Mouse (Mus musculus) lung, postnatal 0 days (tissue): ENCODE measurements around the gene Usp9x.

Experiments
- CTCF ChIP-seq: IDR thresholded peaks from 2 replicates; pipeline ENCODE4 v1.5.1; 2016; ENCODE audit warnings: antibody characterized with exemption, mild to moderate bottlenecking
- EP300 ChIP-seq: IDR thresholded peaks from 2 replicates; pipeline ENCODE4 v1.6.1; 2016; ENCODE audit warnings: antibody characterized with exemption, mild to moderate bottlenecking, control low read depth

GRCm38 (mm10) chrX:13085621-13086020 is 14.3 kb downstream of the Usp9x start:
- TF ChIP-seq EP300 (no peak), CTCF (0 out of 2 replicates have a peak, but pooled peaks have one; percentile 19)
